Mouse (Mus musculus) embryonic fibroblast, embryonic 13.5 days (primary cell): ENCODE measurements around the gene Ctnna2.

Experiments
- CTCF ChIP-seq: IDR thresholded peaks from 2 replicates; pipeline ENCODE4 v1.5.1; 2011; ENCODE audit warnings: mild to moderate bottlenecking, control low read depth, low read length, moderate library complexity, borderline replicate concordance; ENCODE audit not compliant: insufficient read depth
- POLR2A ChIP-seq: IDR thresholded peaks from 2 replicates; pipeline ENCODE4 v1.6.1; 2011; ENCODE audit warnings: low read depth, mild to moderate bottlenecking, control low read depth, low read length, moderate library complexity

DNA sequence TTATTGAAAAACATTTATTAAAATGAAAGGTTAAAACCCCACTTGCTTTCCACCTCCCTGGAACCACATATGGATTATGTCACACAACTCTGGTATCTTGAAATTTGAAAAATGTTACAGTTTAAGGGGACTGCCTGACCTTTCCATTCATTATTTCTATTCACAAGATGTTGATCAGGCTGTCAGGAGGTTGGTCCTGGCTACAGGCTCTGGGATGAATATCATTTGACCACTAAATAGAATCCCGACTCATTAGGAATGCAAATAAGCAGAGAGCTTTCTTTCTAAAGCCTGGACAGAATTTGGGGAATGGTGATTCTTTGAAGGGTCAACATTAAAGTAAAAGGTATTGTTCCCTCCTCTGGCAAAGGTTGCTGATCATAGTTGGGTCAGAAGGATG lies 931.9 kb downstream of the Ctnna2 start:
- TF ChIP-seq CTCF (no peak), POLR2A (no peak)
